Mouse (Mus musculus) lung, embryonic 15.5 days (tissue): ENCODE results near the gene Usp30. TPM values are rescaled to one million over a fixed set of nuclear protein-coding genes. Genes with fewer than 3 reads are reported as not detected.
A peak's percentile ranks its signal among the peaks of the same experiment; 100 is the strongest.

Experiments
- ATAC-seq: fragments of 200-750 bp; cut with Nextera tagmentation; 2 replicates; pipeline ENCODE4 v1.8.0; 2017; ENCODE audit warnings: moderate number of reproducible peaks, borderline replicate concordance; ENCODE audit not compliant: low FRiP score, low TSS enrichment; ENCODE audit errors: extremely low read depth
- H3K27ac ChIP-seq: fragments of 300-500 bp; sonication (generic); 2 replicates; pipeline ENCODE4 v1.5.1; 2015; ENCODE audit warnings: moderate library complexity, mild to moderate bottlenecking, inconsistent platforms
- H3K27me3 ChIP-seq: fragments of 300-500 bp; sonication (generic); 2 replicates; pipeline ENCODE4 v1.6.1; 2015; ENCODE audit warnings: inconsistent platforms
- H3K36me3 ChIP-seq: fragments of 300-500 bp; sonication (generic); 2 replicates; pipeline ENCODE4 v1.6.1; 2015; ENCODE audit warnings: inconsistent platforms
- H3K4me1 ChIP-seq: fragments of 300-500 bp; sonication (generic); 2 replicates; pipeline ENCODE4 v1.6.1; 2015; ENCODE audit warnings: inconsistent platforms
- H3K4me2 ChIP-seq: fragments of 300-500 bp; sonication (generic); 2 replicates; pipeline ENCODE4 v1.6.1; 2015; ENCODE audit warnings: inconsistent platforms, mild to moderate bottlenecking, moderate library complexity
- H3K4me3 ChIP-seq: fragments of 300-500 bp; sonication (generic); 2 replicates; pipeline ENCODE4 v1.5.1; 2015; ENCODE audit warnings: mild to moderate bottlenecking, inconsistent platforms
- H3K9ac ChIP-seq: fragments of 300-500 bp; sonication (generic); 2 replicates; pipeline ENCODE4 v1.6.1; 2015; ENCODE audit warnings: inconsistent platforms
- H3K9me3 ChIP-seq: fragments of 300-500 bp; sonication (generic); 2 replicates; pipeline ENCODE4 v1.6.1; 2016; ENCODE audit warnings: inconsistent platforms
- WGBS: fragments of 180-500 bp; shearing (Covaris S2); methylation state at CpG from one replicate; pipeline ENCODE4 v1.1.7; 2015; 5-methylcytosine and 5-hydroxymethylcytosine counted together
- polyA plus RNA-seq: library from polyadenylated mRNA; unstranded; fragments of >200 nt; fragmentation: Nextera tagmentation; extraction: Ambion mirVana; gene quantifications from 2 replicates; pipeline ENCODE4 v1.2.1, GENCODE M21; 2015

The Usp30 gene
- polyA plus RNA-seq, 1 experiment from 2014 or later = 13.2 TPM

GRCm38 (mm10) chr5:114152359-114153092 lies 87.3 kb downstream of the Usp30 start:
- no peak overlapping the region for H3K9ac ChIP-seq
- WGBS = 71% methylated on average over 12 of the region's 12 CpGs

DNA sequence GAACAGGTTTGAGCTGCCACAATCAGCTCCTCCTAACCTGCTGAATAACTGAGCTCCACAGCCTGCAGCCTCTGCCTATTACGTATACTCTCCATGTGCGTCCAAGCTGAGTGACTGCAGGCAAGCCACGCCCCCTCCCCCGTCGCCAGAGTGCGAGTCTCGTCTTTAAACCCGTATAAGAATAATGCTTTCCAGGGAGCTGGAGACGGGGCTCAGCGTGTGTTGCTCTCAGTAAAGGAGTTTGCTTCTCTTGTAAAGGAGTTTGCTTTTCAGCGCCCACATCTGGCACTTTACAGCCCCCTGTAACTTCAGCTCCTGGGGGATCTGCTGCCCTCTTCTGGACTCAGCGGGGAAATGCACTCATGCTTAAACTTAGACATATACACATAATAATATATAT lies 88.2 kb downstream of the Usp30 start:
- WGBS = 5% methylated on average over 12 of the region's 12 CpGs
- Histone ChIP-seq H3K4me3 (peak overlapping the region; percentile 28), H3K9me3 (no peaks in the 10 kb centered on the region), H3K27ac (no peak overlapping the region), H3K9ac (no peak overlapping the region), H3K4me1 (0 out of 2 replicates have a peak, but pooled peaks cover 3% of the 10 kb centered on the region), H3K4me2 (peak overlapping the region; percentile 41), H3K27me3 (no peaks in the 10 kb centered on the region), H3K36me3 (no peaks in the 10 kb centered on the region)
- ATAC-seq = no peak

More at GRCm38 (mm10) chr5:114152359-114153092, 87.3 kb downstream of the Usp30 start:
- no peak overlapping the region for H3K27ac ChIP-seq
- H3K4me3 ChIP-seq = no peak overlapping the region
- H3K9me3 ChIP-seq = no peaks in the 10 kb centered on the region
- no peaks in the 10 kb centered on the region for H3K36me3 ChIP-seq
- no peak overlapping the region for H3K4me2 ChIP-seq
- ATAC-seq = no peak
- no peaks in the 10 kb centered on the region for H3K27me3 ChIP-seq
- H3K4me1 ChIP-seq = 0 out of 2 replicates have a peak, but pooled peaks cover 3% of the 10 kb centered on the region

- Histone ChIP-seq H3K4me1 (0 out of 2 replicates have a peak, but pooled peaks cover 3% of the 10 kb centered on the region), H3K9me3 (no peaks in the 10 kb centered on the region), H3K9ac (no peak overlapping the region), H3K4me3 (no peak overlapping the region), H3K27me3 (no peaks in the 10 kb centered on the region), H3K27ac (peak overlapping the region; percentile 7; the same call in 1 of the 2 replicates), H3K36me3 (no peaks in the 10 kb centered on the region), H3K4me2 (no peak overlapping the region)
- 64% methylated on average over 5 of the region's 5 CpGs for WGBS
- no peak for ATAC-seq
These were observed 89.5 kb downstream of the Usp30 start for GRCm38 (mm10) chr5:114154765-114155164.

DNA sequence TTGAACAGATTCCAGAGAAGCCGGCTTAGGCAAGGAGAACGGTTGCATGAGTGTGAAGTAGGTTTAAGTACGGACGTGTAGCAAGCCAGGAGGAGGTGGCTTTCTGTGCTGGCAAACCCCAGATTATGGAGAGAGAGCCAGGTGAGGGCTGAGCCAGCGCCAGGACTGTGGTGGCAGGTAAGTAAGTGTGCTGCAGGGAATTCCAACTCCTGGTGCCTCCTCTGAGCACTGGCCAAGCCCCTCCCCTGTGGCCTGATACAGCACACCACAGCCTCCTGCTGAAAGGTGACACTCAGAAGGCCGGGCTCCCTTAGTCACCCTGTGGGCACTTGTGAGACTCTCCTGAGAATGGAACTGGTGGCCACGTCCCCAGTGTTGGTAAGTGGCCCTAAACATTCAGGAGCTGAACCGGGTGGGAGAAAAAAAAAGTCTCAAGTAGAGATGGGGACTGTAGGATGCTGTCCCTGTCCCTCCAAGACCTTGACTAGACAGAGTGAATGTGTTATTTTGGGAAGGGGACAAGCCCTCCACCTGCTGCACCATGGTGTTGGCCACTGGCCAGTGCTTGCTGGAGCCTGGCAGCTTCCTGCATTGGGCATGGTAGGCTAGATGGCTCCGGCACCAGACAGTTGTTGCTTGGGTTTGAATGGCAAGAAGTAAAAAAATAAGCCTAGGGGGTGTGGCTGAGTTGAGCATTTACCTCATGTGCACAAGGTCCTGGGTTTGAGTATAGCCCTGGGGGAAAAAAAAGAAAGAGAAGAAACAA lies 90.1 kb downstream of the Usp30 start:
- Histone ChIP-seq H3K4me2 (no peak overlapping the region), H3K4me1 (0 out of 2 replicates have a peak, but pooled peaks cover 3% of the 10 kb centered on the region), H3K9me3 (no peaks in the 10 kb centered on the region), H3K27ac (peak overlapping the region; percentile 7; the same call in 1 of the 2 replicates), H3K9ac (no peak overlapping the region; the same call in 1 of the 2 replicates), H3K27me3 (no peaks in the 10 kb centered on the region), H3K36me3 (no peaks in the 10 kb centered on the region), H3K4me3 (no peak overlapping the region)
- ATAC-seq = peak; percentile 72
- 30% methylated on average over 9 of the region's 9 CpGs for WGBS

DNA sequence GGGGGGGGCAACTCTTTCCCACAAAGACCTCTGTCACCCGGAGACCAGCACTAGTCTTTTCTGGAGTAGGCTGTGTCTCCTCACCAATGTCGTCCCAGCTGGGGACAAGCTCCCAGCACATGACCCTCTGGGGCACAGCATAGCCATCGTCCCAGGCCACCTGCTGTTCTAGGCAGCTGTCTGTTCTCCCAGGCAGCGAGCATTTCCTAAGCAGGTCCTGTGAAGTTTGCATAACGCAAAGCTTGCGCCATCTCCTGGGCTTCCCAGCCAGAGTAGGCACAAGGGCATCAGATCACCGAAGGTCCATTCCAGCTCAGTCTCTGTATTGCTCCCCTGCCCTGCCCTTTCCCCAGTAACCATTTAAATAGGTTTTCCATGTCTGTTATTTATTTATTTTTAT lies 92.0 kb downstream of the Usp30 start:
- no peak for ATAC-seq
- no peak overlapping the region for H3K27ac ChIP-seq
- H3K4me3 ChIP-seq = no peak overlapping the region
- no peaks in the 10 kb centered on the region for H3K36me3 ChIP-seq
- 51% methylated on average over 7 of the region's 7 CpGs for whole genome bisulfite sequencing
- H3K9ac ChIP-seq = no peak overlapping the region
- 0 out of 2 replicates have a peak, but pooled peaks cover 3% of the 10 kb centered on the region for H3K4me1 ChIP-seq
- H3K27me3 ChIP-seq = no peaks in the 10 kb centered on the region
- H3K9me3 ChIP-seq = no peaks in the 10 kb centered on the region
- H3K4me2 ChIP-seq = no peak overlapping the region

GRCm38 (mm10) chr5:114161424-114161823 lies 96.2 kb downstream of the Usp30 start:
- no peaks in the 10 kb centered on the region for H3K27me3 ChIP-seq
- no peak overlapping the region for H3K4me3 ChIP-seq
- ATAC-seq = no peak
- 72% methylated on average over 6 of the region's 6 CpGs for WGBS
- H3K36me3 ChIP-seq = no peaks in the 10 kb centered on the region
- H3K9ac ChIP-seq = no peak overlapping the region
- no peak overlapping the region for H3K4me2 ChIP-seq
- no peaks in the 10 kb centered on the region for H3K4me1 ChIP-seq
- no peaks in the 10 kb centered on the region for H3K9me3 ChIP-seq
- H3K27ac ChIP-seq = no peak overlapping the region

GRCm38 (mm10) chr5:114162106-114162815 lies 97.0 kb downstream of the Usp30 start:
- Histone ChIP-seq H3K36me3 (no peaks in the 10 kb centered on the region), H3K27ac (no peak overlapping the region), H3K9ac (no peak overlapping the region), H3K4me1 (no peaks in the 10 kb centered on the region), H3K9me3 (no peaks in the 10 kb centered on the region), H3K4me3 (no peak overlapping the region), H3K4me2 (no peak overlapping the region), H3K27me3 (no peaks in the 10 kb centered on the region)
- WGBS = 43% methylated on average over 12 of the region's 12 CpGs
- no peak for ATAC-seq

- no peaks in the 10 kb centered on the region for H3K9me3 ChIP-seq
- no peaks in the 10 kb centered on the region for H3K36me3 ChIP-seq
- WGBS = 46% methylated on average over 6 of the region's 6 CpGs
- H3K4me3 ChIP-seq = no peak overlapping the region
- H3K27ac ChIP-seq = no peak overlapping the region
- H3K4me1 ChIP-seq = no peaks in the 10 kb centered on the region
- H3K4me2 ChIP-seq = no peak overlapping the region
- no peak for ATAC-seq
- H3K27me3 ChIP-seq = no peaks in the 10 kb centered on the region
- no peak overlapping the region for H3K9ac ChIP-seq
These were observed 97.9 kb downstream of the Usp30 start for GRCm38 (mm10) chr5:114163117-114163696.

- H3K9me3 ChIP-seq = no peaks in the 10 kb centered on the region
- no peak overlapping the region for H3K27ac ChIP-seq
- no peaks in the 10 kb centered on the region for H3K27me3 ChIP-seq
- no peak overlapping the region for H3K4me2 ChIP-seq
- no peak for ATAC-seq
- no peak overlapping the region for H3K4me3 ChIP-seq
- no peaks in the 10 kb centered on the region for H3K36me3 ChIP-seq
- WGBS = 71% methylated on average over 7 of the region's 7 CpGs
- peaks cover 14% of the 10 kb centered on the region for H3K4me1 ChIP-seq
- H3K9ac ChIP-seq = no peak overlapping the region
These were observed 105.1 kb downstream of the Usp30 start for GRCm38 (mm10) chr5:114170345-114170744.

- Histone ChIP-seq H3K27ac (no peak overlapping the region), H3K4me3 (no peak overlapping the region), H3K4me1 (peaks cover 23% of the 10 kb centered on the region), H3K27me3 (no peaks in the 10 kb centered on the region), H3K36me3 (no peaks in the 10 kb centered on the region), H3K9ac (no peak overlapping the region), H3K9me3 (no peaks in the 10 kb centered on the region), H3K4me2 (no peak overlapping the region)
- ATAC-seq = no peak
- 85% methylated on average over 3 of the region's 3 CpGs for WGBS
These were observed 107.7 kb downstream of the Usp30 start for GRCm38 (mm10) chr5:114172936-114173335.

DNA sequence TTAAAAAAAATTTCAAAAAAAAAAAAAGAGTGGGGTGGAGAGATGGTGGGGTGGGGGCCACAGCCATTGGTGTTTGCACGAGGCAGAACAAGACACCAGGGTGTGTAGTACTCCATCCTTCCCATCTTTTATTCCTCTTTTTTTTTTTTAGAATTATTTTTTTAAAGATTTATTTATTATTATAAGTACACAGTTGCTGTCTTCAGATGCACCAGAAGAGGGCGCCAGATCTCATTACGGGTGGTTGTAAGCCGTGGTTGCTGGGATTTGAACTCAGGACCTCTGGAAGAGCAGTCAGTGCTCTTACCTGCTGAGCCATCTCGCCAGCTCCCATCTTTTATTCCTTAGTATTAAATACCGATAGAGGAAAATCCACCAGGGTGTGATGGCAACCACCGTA lies 108.2 kb downstream of the Usp30 start:
- Histone ChIP-seq H3K9ac (no peak overlapping the region), H3K4me3 (no peak overlapping the region), H3K27me3 (no peaks in the 10 kb centered on the region), H3K4me1 (peaks cover 23% of the 10 kb centered on the region), H3K9me3 (no peaks in the 10 kb centered on the region), H3K4me2 (no peak overlapping the region), H3K36me3 (no peaks in the 10 kb centered on the region), H3K27ac (no peak overlapping the region)
- ATAC-seq = no peak
- WGBS = 73% methylated on average over 7 of the region's 7 CpGs
